Mouse (Mus musculus): ENCODE measurements around the gene Zbtb8b.

DNA sequence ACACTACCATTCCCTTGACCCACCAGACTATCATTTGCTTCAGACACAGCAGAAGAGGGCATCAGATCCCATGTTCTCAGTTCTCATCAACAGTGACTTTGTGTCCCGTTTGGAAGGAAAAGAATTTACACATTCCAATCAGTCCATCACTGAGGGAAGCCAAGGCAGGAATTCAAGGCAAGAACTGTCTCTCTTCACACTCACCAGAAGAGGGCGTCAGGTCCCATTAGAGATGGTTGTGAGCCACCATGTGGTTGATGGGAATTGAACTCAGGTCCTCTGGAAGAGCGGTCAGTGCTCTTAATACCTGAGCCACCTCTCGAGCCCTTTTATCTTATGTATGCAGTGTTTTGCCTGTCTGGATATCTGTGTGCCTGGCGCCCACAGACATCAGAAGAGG is 22.3 kb downstream of the Zbtb8b start:
- TF ChIP-seq CTCF (IDR thresholded peaks at IDR 0.05; ENCODE audit: low read depth, low read length) (no peak), POLR2A (IDR thresholded peaks at IDR 0.05; ENCODE audit: extremely low read depth, insufficient read depth, low read length) (no peak)
